Mouse (Mus musculus): ENCODE results near the gene Rapsn.

DNA sequence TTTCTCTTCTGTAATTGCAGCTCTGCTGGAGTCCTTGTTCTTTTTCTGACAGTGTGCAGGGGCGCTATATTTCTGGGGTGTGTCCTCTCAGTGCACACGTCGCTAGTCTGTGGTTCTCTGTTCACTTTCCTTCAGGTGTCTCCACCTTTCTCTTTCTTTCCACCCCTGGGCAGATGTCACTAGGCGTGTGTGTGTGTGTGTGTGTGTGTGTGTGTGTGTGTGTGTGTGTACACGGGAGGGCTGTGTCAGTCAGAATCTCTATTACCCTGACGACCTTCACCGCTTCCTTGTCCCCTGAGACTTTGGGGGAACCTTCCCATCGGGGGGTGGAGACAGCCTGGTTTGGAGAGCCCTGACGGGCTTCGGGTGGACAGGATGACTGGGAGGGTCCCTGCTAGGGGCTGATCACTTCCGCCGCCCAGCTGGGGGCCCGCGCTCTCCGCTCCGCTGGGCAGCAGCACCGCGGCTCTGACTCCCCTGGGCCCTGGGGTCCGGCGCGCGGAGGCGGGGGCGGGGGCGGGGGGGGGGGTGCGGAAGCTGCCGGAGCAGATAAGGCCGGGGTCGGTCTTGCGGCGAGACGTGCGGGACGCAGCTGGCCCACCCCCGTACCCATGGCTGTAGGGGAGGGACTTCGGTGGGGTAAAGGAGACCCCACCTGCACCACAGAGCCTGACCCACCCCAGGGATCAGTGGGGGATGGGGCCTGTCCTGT, 43.0 kb downstream of the Rapsn start:
- TF ChIP-seq CTCF (conservative IDR thresholded peaks at IDR 0.05 in 1 of 2, IDR thresholded peaks at IDR 0.05 in 1 of 2; ENCODE audit: low read depth in 2 of 2, low read length in 2 of 2) (no peak), POLR2A (IDR thresholded peaks at IDR 0.05; ENCODE audit: low read depth, low read length) (peak; percentile 28; the same call in 1 of the 2 replicates), USF2 (conservative IDR thresholded peaks at IDR 0.05; ENCODE audit: low read depth, low read length) (no peak), SIN3A (IDR thresholded peaks at IDR 0.05; ENCODE audit: low read length) (no peak)

Data from CH12.LX (cell line).